Mouse (Mus musculus): ENCODE measurements around the gene Fbxw20. TPM values are rescaled to one million over a fixed set of nuclear protein-coding genes. Genes with fewer than 3 reads are reported as not detected.
"Not testable (repeated sequence)": the region's sequence is repeated elsewhere in the genome, so short reads cannot be mapped to it uniquely, and the experiment has no call there.

Gene Fbxw20
- polyA plus RNA-seq (2015; fragmentation: Nextera tagmentation; extraction: Ambion mirVana): not detected in 2 replicates

DNA sequence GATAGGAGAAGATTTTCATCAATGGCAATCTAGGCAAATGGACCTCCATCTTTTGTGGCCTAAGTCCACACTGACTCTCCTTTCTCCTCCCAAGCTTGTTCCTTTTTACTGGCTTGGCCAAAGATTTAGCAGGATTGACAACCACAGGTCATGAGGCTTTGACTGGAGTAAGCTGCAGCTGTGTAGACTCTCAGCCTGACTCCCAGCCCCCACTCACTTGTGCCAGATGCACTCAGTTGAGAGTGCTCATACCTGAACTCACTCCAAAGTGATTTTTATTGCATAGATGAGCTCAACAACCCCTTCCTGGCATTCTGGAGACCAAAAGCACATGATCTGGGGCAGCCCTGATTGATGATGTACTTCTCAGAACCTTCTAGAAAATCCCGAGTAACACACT is at the start of gene Fbxw20:
Gene Fbxw20, minus strand, starts transcription at position 101 of the 400 bp plus-strand sequence.
- no peak within 1 kb of the TSS for H3K4me3 ChIP-seq
- no peak within 1 kb of the TSS for H3K4me2 ChIP-seq
- H3K27ac ChIP-seq: no peak within 1 kb of the TSS
- H3K27me3 ChIP-seq: no peaks in the 10 kb centered on the region
- ATAC-seq (replicated peaks; ENCODE audit: insufficient number of reproducible peaks, insufficient read depth, low FRiP score, low read depth): no peak
- no peak within 1 kb of the TSS for H3K9ac ChIP-seq
- WGBS: 61% methylated on average over 1 of the region's 1 CpGs
- no peaks in the 10 kb centered on the region for H3K4me1 ChIP-seq (replicated peaks)
- H3K9me3 ChIP-seq (replicated peaks): no peaks in the 10 kb centered on the region
- H3K36me3 ChIP-seq: no peaks in the 10 kb centered on the region

DNA sequence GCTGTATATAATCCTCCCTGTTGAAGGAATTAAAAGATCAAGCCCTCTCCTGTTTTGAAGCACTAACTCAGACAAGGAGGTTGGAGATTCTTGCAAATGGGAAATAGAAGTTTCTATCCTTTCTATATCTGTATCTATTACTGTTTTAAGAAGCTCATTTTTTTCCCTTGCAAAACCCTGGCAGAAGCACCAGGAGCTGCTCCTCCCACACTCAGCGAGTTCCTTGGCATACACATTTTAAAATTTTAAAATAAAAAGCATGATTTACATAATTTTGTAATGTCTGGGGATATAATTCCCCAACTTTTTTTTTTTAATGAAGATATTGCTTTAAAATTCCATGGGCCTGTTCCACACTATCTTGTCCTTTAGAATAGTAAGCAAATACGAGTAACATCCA is 28.5 kb upstream of the Fbxw20 start:
- H3K27me3 ChIP-seq: no peaks in the 10 kb centered on the region
- no peaks in the 10 kb centered on the region for H3K9me3 ChIP-seq (replicated peaks)
- WGBS: 57% methylated on average over 2 of the region's 2 CpGs
- H3K36me3 ChIP-seq: no peaks in the 10 kb centered on the region
- H3K4me3 ChIP-seq: no peak overlapping the region
- no peak overlapping the region for H3K9ac ChIP-seq
- H3K4me1 ChIP-seq (replicated peaks): no peaks in the 10 kb centered on the region
- H3K27ac ChIP-seq: no peak overlapping the region
- ATAC-seq (replicated peaks; ENCODE audit: insufficient number of reproducible peaks, insufficient read depth, low FRiP score, low read depth): no peak
- no peak overlapping the region for H3K4me2 ChIP-seq

DNA sequence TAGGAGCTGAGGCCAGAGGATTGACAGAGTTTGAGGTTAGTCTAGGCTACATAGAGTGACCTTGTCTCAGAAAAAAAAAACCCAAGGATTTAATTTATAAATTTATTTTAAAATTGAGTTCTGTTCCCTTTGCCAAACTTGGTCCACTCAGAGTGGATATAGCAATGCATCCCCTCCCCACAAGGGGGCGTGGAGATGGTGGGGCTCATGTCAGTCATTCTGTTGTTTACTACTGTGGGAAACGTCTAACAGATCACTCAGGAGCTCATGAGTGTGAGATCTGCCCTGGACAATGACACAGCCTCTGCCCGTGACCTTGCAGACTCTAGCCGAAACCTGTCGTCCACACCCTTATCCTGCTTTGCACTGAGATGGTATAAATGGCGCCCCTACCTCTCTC is 16.1 kb downstream of the Fbxw20 start:
- Histone ChIP-seq H3K27ac (no peak overlapping the region), H3K4me2 (no peak overlapping the region), H3K4me1 (replicated peaks) (no peaks in the 10 kb centered on the region), H3K9me3 (replicated peaks) (no peaks in the 10 kb centered on the region), H3K27me3 (no peaks in the 10 kb centered on the region), H3K4me3 (no peak overlapping the region), H3K36me3 (no peaks in the 10 kb centered on the region), H3K9ac (no peak overlapping the region)
- ATAC-seq (replicated peaks; ENCODE audit: insufficient number of reproducible peaks, insufficient read depth, low FRiP score, low read depth): no peak
- 64% methylated on average over 6 of the region's 6 CpGs for WGBS

DNA sequence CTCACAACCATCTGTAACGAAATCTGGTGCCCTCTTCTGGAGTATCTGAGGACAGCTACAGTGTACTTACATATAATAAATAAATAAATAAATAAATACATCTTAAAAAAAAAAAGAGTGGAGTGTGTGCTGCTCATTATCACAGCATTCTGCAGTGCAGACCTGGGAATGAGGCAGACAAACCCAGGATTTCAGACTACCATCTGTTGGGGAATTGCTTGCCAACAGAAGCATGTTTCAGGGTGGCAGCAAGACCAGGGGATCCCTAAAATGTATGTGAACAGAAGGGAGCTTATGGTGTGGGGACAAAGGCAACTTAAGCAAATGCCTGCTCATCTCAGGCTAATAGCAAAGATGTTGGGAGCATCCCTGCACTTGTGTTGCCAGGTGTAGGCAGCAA is 33.2 kb downstream of the Fbxw20 start:
- not testable (repeated sequence) for ATAC-seq (replicated peaks; ENCODE audit: insufficient number of reproducible peaks, insufficient read depth, low FRiP score, low read depth); H3K9ac ChIP-seq; H3K27me3 ChIP-seq; H3K4me2 ChIP-seq; H3K27ac ChIP-seq; H3K4me1 ChIP-seq (replicated peaks); H3K36me3 ChIP-seq; H3K4me3 ChIP-seq; H3K9me3 ChIP-seq (replicated peaks)
- WGBS: 56% methylated on average over 1 of the region's 1 CpGs

DNA sequence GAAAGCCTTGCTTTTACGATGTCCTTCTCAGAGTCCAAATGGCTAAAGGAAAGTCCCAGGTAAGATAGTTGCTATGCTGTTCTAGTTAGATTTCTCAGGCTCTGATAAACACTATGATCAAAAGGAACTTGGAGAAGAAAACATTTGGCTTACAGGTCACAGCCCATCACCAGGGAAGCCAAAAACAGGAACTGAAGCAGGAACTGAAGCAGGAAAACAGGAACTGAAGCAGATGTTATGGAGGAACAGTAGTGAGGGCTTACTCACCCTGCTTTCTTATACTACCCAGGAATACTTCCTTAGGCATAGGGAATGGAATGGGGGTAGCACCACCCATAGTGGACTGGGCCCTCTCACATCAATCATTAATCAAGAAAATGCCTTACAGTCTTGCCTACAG is 34.2 kb downstream of the Fbxw20 start:
- Histone ChIP-seq H3K4me2 (no peak overlapping the region), H3K27ac (no peak overlapping the region), H3K9me3 (replicated peaks) (no peaks in the 10 kb centered on the region), H3K27me3 (no peaks in the 10 kb centered on the region), H3K4me3 (no peak overlapping the region), H3K36me3 (no peaks in the 10 kb centered on the region), H3K9ac (no peak overlapping the region), H3K4me1 (replicated peaks) (no peaks in the 10 kb centered on the region)
- 79% methylated on average over 1 of the region's 1 CpGs for WGBS
- no peak for ATAC-seq (replicated peaks; ENCODE audit: insufficient number of reproducible peaks, insufficient read depth, low FRiP score, low read depth)

DNA sequence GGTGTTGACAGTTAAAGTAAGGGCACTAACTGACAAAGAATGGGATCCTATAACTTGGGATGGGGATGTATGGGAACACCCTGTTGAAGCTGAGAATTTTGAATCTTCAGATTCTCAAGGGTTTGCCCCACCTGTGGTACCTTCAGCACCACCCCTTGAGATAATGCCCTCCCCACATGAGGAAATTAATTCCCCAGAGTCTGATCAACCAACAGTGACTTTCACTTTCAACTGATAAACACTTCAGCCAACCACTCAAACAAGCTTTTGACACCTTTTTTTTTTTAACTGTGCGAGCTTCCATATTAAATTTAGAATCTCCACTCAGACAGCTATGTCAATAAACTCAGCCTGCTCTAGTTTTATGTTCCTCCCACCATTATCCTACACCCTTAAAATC is 35.2 kb downstream of the Fbxw20 start:
- Histone ChIP-seq H3K4me1 (replicated peaks) (no peaks in the 10 kb centered on the region), H3K4me2 (no peak overlapping the region), H3K27me3 (no peaks in the 10 kb centered on the region), H3K36me3 (no peaks in the 10 kb centered on the region), H3K9me3 (replicated peaks) (no peaks in the 10 kb centered on the region), H3K27ac (no peak overlapping the region), H3K4me3 (no peak overlapping the region), H3K9ac (no peak overlapping the region)
- no peak for ATAC-seq (replicated peaks; ENCODE audit: insufficient number of reproducible peaks, insufficient read depth, low FRiP score, low read depth)
- 29% methylated on average over 1 of the region's 1 CpGs for WGBS

DNA sequence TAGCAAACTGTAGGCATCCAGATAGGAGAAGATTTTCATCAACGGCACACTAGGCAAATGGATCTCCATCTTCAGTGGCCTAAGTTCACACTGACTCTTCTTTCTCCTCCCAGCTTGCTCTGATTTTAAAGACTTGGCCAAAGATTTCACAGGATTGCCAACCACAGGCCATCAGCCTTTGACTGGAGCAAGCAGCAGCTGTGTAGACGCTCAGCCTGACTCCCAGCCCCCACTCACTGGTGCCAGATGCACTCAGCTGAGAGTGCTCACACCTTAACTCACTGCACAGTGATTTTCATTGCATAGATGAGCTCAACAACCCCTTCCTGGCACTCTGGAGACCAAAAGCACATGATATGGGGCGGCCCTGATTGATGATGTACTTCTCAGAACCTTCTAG is 38.7 kb downstream of the Fbxw20 start, which contains the start of gene Fbxw13:
Gene Fbxw13, minus strand, starts transcription at position 101 of the 400 bp plus-strand sequence.
- H3K4me1 ChIP-seq (replicated peaks); ATAC-seq (replicated peaks; ENCODE audit: insufficient number of reproducible peaks, insufficient read depth, low FRiP score, low read depth); H3K27ac ChIP-seq; H3K4me3 ChIP-seq; H3K4me2 ChIP-seq; H3K27me3 ChIP-seq; H3K9me3 ChIP-seq (replicated peaks); H3K9ac ChIP-seq; H3K36me3 ChIP-seq: not testable (repeated sequence)
- 65% methylated on average over 3 of the region's 3 CpGs for WGBS

DNA sequence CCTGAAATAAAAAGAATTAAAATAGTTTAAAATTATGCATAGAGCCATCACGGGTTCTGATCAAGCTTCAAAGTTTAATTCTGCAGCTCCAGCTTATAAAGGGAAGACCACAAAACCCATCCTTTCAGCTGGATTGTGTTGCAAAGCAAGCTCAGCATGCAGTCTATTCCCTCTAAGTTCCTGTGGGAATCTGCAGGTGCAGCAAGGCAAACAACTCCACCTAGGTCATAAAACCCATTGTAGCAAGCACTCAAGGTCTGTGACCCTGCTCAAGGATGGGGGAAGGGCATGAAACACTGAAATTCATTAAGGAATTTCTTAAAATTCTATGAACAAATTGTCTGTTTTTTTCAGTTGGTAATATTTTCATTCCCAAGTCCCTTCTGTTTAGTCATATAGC is 57.3 kb downstream of the Fbxw20 start:
- WGBS: 75% methylated on average over 1 of the region's 1 CpGs
- H3K4me3 ChIP-seq: no peak overlapping the region
- H3K36me3 ChIP-seq: no peaks in the 10 kb centered on the region
- no peaks in the 10 kb centered on the region for H3K4me1 ChIP-seq (replicated peaks)
- H3K4me2 ChIP-seq: no peak overlapping the region
- H3K27me3 ChIP-seq: no peaks in the 10 kb centered on the region
- H3K9ac ChIP-seq: no peak overlapping the region
- no peak for ATAC-seq (replicated peaks; ENCODE audit: insufficient number of reproducible peaks, insufficient read depth, low FRiP score, low read depth)
- no peaks in the 10 kb centered on the region for H3K9me3 ChIP-seq (replicated peaks)
- H3K27ac ChIP-seq: no peak overlapping the region

DNA sequence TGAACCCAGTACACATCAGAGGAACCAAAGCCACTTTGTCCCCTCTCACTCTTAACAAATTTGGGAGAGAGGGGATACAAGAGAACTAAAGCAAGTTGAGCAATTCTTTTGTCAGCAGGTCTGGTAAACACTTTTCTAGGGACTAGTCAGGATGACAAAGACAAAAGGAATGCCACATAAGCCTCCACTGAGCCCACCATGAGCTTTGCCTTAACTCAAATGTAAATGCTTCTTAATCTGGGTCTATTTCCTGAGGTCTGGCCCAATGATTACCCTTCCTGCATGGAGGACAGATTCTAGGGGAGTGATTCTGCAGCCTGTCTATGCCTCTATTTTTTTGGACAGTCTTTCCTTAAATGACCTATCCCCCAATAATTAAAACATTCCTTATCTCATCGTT is 58.3 kb downstream of the Fbxw20 start:
- Histone ChIP-seq H3K4me3 (no peak overlapping the region), H3K9me3 (replicated peaks) (no peaks in the 10 kb centered on the region), H3K4me2 (no peak overlapping the region), H3K36me3 (no peaks in the 10 kb centered on the region), H3K9ac (no peak overlapping the region), H3K27me3 (no peaks in the 10 kb centered on the region), H3K27ac (no peak overlapping the region), H3K4me1 (replicated peaks) (no peaks in the 10 kb centered on the region)
- 68% methylated on average over 1 of the region's 1 CpGs for WGBS
- ATAC-seq (replicated peaks; ENCODE audit: insufficient number of reproducible peaks, insufficient read depth, low FRiP score, low read depth): no peak

Other genes starting within 250 kb of the Fbxw20 start
- gene Ucn2, start 248.7 kb downstream of the Fbxw20 start, polyA plus RNA-seq (2015; fragmentation: Nextera tagmentation; extraction: Ambion mirVana): not detected in 2 replicates
- gene Pfkfb4, start 243.0 kb downstream of the Fbxw20 start, polyA plus RNA-seq (2015; fragmentation: Nextera tagmentation; extraction: Ambion mirVana): 3.3 and 5.4 TPM in 2 replicates
- 64.9 and 86.2 TPM in 2 replicates for gene Shisa5, start 196.2 kb downstream of the Fbxw20 start, polyA plus RNA-seq (2015; fragmentation: Nextera tagmentation; extraction: Ambion mirVana)
- gene Trex1, start 175.0 kb downstream of the Fbxw20 start, polyA plus RNA-seq (2015; fragmentation: Nextera tagmentation; extraction: Ambion mirVana): 9.2 and 13.6 TPM in 2 replicates
- gene Atrip, start 160.6 kb downstream of the Fbxw20 start, polyA plus RNA-seq (2015; fragmentation: Nextera tagmentation; extraction: Ambion mirVana): 15.9 and 18.2 TPM in 2 replicates
- 14.2 and 14.3 TPM in 2 replicates for gene Ccdc51, start 152.3 kb downstream of the Fbxw20 start, polyA plus RNA-seq (2015; fragmentation: Nextera tagmentation; extraction: Ambion mirVana)
- gene Tma7, start 152.2 kb downstream of the Fbxw20 start, polyA plus RNA-seq (2015; fragmentation: Nextera tagmentation; extraction: Ambion mirVana): 417 and 539 TPM in 2 replicates
- 6.3 and 10.3 TPM in 2 replicates for gene Plxnb1, start 139.4 kb downstream of the Fbxw20 start, polyA plus RNA-seq (2015; fragmentation: Nextera tagmentation; extraction: Ambion mirVana)
- not detected in 2 replicates for gene Fbxw21, start 72.7 kb downstream of the Fbxw20 start, polyA plus RNA-seq (2015; fragmentation: Nextera tagmentation; extraction: Ambion mirVana)
- not detected in 2 replicates for gene Fbxw13, start 38.8 kb downstream of the Fbxw20 start, polyA plus RNA-seq (2015; fragmentation: Nextera tagmentation; extraction: Ambion mirVana)
- gene Fbxw14, start 52.9 kb upstream of the Fbxw20 start, polyA plus RNA-seq (2015; fragmentation: Nextera tagmentation; extraction: Ambion mirVana): not detected in 2 replicates
- not detected in 2 replicates for gene Fbxw28, start 104.9 kb upstream of the Fbxw20 start, polyA plus RNA-seq (2015; fragmentation: Nextera tagmentation; extraction: Ambion mirVana)
- not detected in 2 replicates for gene Fbxw22, start 169.5 kb upstream of the Fbxw20 start, polyA plus RNA-seq (2015; fragmentation: Nextera tagmentation; extraction: Ambion mirVana)
- gene Fbxw16, start 214.4 kb upstream of the Fbxw20 start, polyA plus RNA-seq (2015; fragmentation: Nextera tagmentation; extraction: Ambion mirVana): not detected in 2 replicates